Mouse (Mus musculus) liver, embryonic 13.5 days (tissue): Measurements from ENCODE around the gene Stbd1. TPM values are rescaled to one million over a fixed set of nuclear protein-coding genes. Genes with fewer than 3 reads are reported as not detected.
A peak's percentile ranks its signal among the peaks of the same experiment; 100 is the strongest.

Experiments used
- ATAC-seq: fragments of 200-750 bp; cut with Nextera tagmentation; 2 replicates; pipeline ENCODE4 v1.8.0; 2017; ENCODE audit warnings: low read depth, mild to moderate bottlenecking, moderate number of reproducible peaks, moderate library complexity
- DNase-seq: peaks from one replicate; pipeline ENCODE4 v3.0.0; 2022
- H3K27ac ChIP-seq: fragments of 300-500 bp; sonication (generic); 2 replicates; pipeline ENCODE4 v1.5.1; 2015; ENCODE audit warnings: moderate library complexity, mild to moderate bottlenecking, inconsistent platforms
- H3K27me3 ChIP-seq: fragments of 300-500 bp; sonication (generic); 2 replicates; pipeline ENCODE4 v1.6.1; 2015; ENCODE audit warnings: mild to moderate bottlenecking, inconsistent platforms
- H3K36me3 ChIP-seq: fragments of 300-500 bp; sonication (generic); 2 replicates; pipeline ENCODE4 v1.6.1; 2015; ENCODE audit warnings: mild to moderate bottlenecking, inconsistent platforms
- H3K4me1 ChIP-seq: fragments of 300-500 bp; sonication (generic); replicated peaks from 2 replicates; pipeline ENCODE4 v1.6.1; 2015; ENCODE audit warnings: inconsistent platforms
- H3K4me2 ChIP-seq: fragments of 300-500 bp; sonication (generic); 2 replicates; pipeline ENCODE4 v1.6.1; 2015; ENCODE audit warnings: inconsistent platforms, mild to moderate bottlenecking, moderate library complexity
- H3K4me3 ChIP-seq: fragments of 300-500 bp; sonication (generic); replicated peaks from 2 replicates; pipeline ENCODE4 v1.5.1; 2015; ENCODE audit warnings: mild to moderate bottlenecking, inconsistent platforms
- H3K9ac ChIP-seq: fragments of 300-500 bp; sonication (generic); 2 replicates; pipeline ENCODE4 v1.6.1; 2015; ENCODE audit warnings: mild to moderate bottlenecking, inconsistent platforms
- H3K9me3 ChIP-seq: fragments of 300-500 bp; sonication (generic); replicated peaks from 2 replicates; pipeline ENCODE4 v1.6.1; 2016; ENCODE audit warnings: inconsistent platforms
- WGBS: fragments of 180-500 bp; shearing (Covaris S2); methylation state at CpG from one replicate; pipeline ENCODE4 v1.1.7; 2015; ENCODE audit not compliant: insufficient replicate concordance; 5-methylcytosine and 5-hydroxymethylcytosine counted together
- polyA plus RNA-seq: library from polyadenylated mRNA; unstranded; fragments of >200 nt; fragmentation: Nextera tagmentation; extraction: Ambion mirVana; gene quantifications from 2 replicates; pipeline ENCODE4 v1.2.1, GENCODE M21; 2015

Stbd1 gene
- polyA plus RNA-seq, result 5.1 and 6.6 TPM in 2 replicates

DNA sequence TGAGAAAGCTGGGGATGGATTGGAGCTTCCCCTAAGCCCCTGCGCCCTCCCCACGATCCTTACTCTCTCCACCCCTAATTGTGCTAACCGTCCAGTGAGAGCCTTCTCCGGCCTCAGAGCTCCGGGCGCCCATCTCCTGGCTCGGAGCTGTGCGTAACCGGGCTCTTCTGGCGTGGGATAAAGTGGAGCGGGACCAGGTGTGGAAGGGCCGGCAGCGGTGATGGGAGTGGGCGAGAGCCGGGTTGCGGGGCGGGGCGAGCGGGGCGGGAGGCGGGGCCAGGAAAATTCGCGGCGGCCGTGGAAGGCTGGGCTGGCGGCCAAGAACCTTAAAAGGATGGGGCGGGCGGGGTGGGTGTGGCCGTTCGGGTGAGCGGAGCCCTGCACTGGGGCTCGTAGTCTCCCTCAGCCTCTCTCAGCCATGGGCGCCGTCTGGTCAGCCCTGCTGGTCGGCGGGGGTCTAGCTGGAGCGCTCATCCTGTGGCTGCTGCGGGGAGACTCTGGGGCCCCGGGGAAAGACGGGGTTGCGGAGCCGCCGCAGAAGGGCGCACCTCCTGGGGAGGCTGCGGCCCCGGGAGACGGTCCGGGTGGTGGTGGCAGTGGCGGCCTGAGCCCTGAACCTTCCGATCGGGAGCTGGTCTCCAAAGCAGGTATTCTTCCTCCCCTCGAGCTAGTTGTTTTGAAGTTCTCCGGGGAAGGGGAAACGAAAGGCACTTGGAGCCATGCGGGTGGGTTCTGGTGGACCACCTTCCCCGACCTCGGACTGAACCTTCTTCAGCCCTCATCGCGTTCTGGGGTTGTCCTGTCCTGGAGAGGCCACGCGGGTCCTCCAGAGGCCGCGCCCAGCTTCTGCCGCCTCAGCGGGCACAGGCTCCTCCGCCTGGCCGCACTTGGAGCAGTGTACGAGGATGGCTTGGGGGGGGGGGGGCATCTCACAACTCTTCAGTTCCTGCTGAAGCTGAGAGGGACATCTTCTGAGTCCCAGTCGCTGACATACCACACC, at the start of gene Stbd1:
Gene Stbd1 (plus strand): TSS at position 351 of the 1,000 bp plus-strand sequence.
- Histone ChIP-seq H3K27ac (no peak within 1 kb of the TSS), H3K9ac (peak within 1 kb of the TSS; percentile 62)
- 1% methylated on average over 55 of the region's 69 CpGs for WGBS

DNA sequence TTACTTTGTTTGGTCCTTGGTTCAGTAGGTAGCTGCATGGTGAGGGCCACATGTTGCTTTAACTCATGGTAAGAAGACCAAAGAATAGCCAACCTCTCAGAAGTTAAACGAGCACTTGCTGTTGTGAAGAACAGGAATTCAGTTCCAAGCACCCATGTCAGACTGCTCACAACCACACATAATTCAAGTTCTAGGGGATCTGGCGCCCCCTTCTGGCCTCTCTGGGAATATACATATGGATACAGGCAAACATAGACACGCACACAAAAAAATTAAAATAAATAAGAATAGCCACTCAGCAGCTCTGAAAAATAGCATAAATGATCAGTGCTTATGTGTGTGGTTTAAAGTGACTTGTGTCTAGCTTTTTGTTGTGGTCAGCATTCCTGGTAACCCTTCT, 48.9 kb upstream of the Stbd1 start:
- H3K9me3 ChIP-seq, result peaks cover 3% of the 10 kb centered on the region; the same call in 1 of the 2 replicates
- no peak overlapping the region for H3K27ac ChIP-seq
- no peak for DNase-seq
- no peaks in the 10 kb centered on the region for H3K27me3 ChIP-seq
- no peak for ATAC-seq
- H3K4me2 ChIP-seq, result no peak overlapping the region
- H3K4me1 ChIP-seq, result no peaks in the 10 kb centered on the region
- WGBS, result 44% methylated on average over 3 of the region's 3 CpGs
- H3K4me3 ChIP-seq, result no peak overlapping the region
- H3K9ac ChIP-seq, result no peak overlapping the region
- H3K36me3 ChIP-seq, result no peaks in the 10 kb centered on the region

More for the DNA sequence above, at the start of gene Stbd1:
- Histone ChIP-seq H3K27me3 (peaks cover 41% of the 10 kb centered on the region), H3K4me2 (peak within 1 kb of the TSS; percentile 70), H3K4me3 (peak within 1 kb of the TSS; percentile 59), H3K36me3 (no peaks in the 10 kb centered on the region), H3K4me1 (peaks cover 10% of the 10 kb centered on the region), H3K9me3 (no peaks in the 10 kb centered on the region)
- ATAC-seq (peak; percentile 84), DNase-seq (no peak)

DNA sequence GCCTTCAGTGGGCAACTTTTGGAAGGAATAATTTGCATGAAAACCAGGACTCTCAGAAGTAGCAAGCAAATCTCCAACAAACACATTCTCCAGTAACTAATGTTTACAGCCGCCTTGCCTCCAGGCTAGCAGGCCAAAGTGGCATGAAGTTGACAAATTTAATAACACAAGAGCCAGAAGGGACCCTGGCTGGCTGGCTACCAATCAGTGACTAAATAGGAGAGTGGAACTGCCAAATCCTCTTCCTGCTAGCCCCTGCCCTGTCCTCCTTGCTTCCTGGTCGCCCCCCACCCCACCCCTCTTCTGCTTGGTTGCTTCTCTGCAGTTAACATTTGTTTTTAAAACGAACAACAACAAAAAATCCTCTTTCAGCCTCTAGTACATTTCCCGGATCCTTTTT, 48.4 kb upstream of the Stbd1 start:
- no peak for DNase-seq
- Histone ChIP-seq H3K4me1 (no peaks in the 10 kb centered on the region), H3K4me3 (no peak overlapping the region), H3K9ac (no peak overlapping the region), H3K36me3 (no peaks in the 10 kb centered on the region), H3K27ac (no peak overlapping the region), H3K9me3 (peaks cover 3% of the 10 kb centered on the region; the same call in 1 of the 2 replicates), H3K4me2 (no peak overlapping the region), H3K27me3 (no peaks in the 10 kb centered on the region)
- ATAC-seq, result no peak
- WGBS, result 60% methylated on average over 4 of the region's 4 CpGs

GRCm38 (mm10) chr5:92554891-92555511, 47.8 kb upstream of the Stbd1 start, which contains the start of gene Fam47e:
Gene Fam47e, plus strand, starts transcription at chr5:92555069.
- peaks cover 3% of the 10 kb centered on the region; the same call in 1 of the 2 replicates for H3K9me3 ChIP-seq
- H3K4me3 ChIP-seq, result no peak within 1 kb of the TSS
- no peak for DNase-seq
- no peaks in the 10 kb centered on the region for H3K36me3 ChIP-seq
- H3K4me1 ChIP-seq, result no peaks in the 10 kb centered on the region
- WGBS, result 73% methylated on average over 16 of the region's 16 CpGs
- H3K27me3 ChIP-seq, result no peaks in the 10 kb centered on the region
- ATAC-seq, result no peak; the same call in 1 of the 2 replicates
- no peak within 1 kb of the TSS for H3K9ac ChIP-seq
- H3K27ac ChIP-seq, result no peak within 1 kb of the TSS
- no peak within 1 kb of the TSS for H3K4me2 ChIP-seq

GRCm38 (mm10) chr5:92555905-92556304, 46.9 kb upstream of the Stbd1 start:
- no peaks in the 10 kb centered on the region for H3K36me3 ChIP-seq
- no peak overlapping the region for H3K4me2 ChIP-seq
- peaks cover 3% of the 10 kb centered on the region; the same call in 1 of the 2 replicates for H3K9me3 ChIP-seq
- DNase-seq (no peak), ATAC-seq (no peak)
- H3K4me1 ChIP-seq, result no peaks in the 10 kb centered on the region
- H3K9ac ChIP-seq, result no peak overlapping the region
- 82% methylated on average over 1 of the region's 1 CpGs for WGBS
- no peak overlapping the region for H3K27ac ChIP-seq
- no peaks in the 10 kb centered on the region for H3K27me3 ChIP-seq
- H3K4me3 ChIP-seq, result no peak overlapping the region

DNA sequence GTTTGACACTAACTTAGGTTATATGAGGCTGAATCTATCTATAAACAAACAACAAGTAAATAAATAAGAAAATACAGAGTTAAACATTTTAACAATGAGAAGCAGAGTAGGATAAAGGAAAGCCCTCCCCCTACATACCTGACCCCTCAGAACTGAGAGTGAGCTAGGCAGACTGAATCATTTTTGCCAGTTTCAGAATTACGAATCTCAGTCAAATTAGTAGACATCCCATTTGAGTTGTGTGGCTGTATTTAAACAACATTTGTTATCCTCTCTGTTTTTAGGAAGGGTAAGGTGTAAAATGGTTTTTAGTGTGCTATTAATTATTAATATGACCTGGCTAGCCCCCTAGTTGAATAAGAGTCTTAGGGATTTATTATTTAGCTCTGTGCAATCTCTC, 45.3 kb upstream of the Stbd1 start:
- no peak for ATAC-seq
- 60% methylated on average over 1 of the region's 1 CpGs for WGBS

DNA sequence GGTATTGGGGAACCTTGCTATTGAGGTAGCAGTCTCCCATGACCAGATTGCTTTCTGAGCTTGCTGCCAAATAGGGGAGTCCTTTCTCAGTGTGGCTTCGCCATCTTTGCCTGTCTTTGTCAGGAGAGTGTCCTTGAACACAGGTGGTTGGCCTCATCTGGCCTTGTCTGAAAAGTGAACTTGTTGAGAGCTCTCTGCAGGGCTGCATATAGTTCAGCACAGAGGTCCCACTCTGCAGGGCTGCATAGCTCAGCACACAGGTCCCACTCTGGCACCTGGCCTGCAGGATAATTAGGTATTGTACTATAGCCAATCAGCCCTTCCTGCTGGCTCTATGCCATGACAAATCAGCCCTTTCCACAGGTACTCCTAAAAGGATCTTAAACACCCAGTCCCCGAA, 42.6 kb upstream of the Stbd1 start:
- Histone ChIP-seq H3K4me2 (no peak overlapping the region), H3K27me3 (no peaks in the 10 kb centered on the region), H3K4me1 (no peaks in the 10 kb centered on the region), H3K27ac (no peak overlapping the region), H3K36me3 (no peaks in the 10 kb centered on the region), H3K4me3 (no peak overlapping the region), H3K9ac (no peak overlapping the region), H3K9me3 (no peaks in the 10 kb centered on the region)
- no peak for DNase-seq
- 61% methylated on average over 2 of the region's 2 CpGs for WGBS
- no peak for ATAC-seq

More for the DNA sequence above, 45.3 kb upstream of the Stbd1 start:
- Histone ChIP-seq H3K4me1 (no peaks in the 10 kb centered on the region), H3K36me3 (no peaks in the 10 kb centered on the region), H3K27me3 (no peaks in the 10 kb centered on the region), H3K9ac (no peak overlapping the region), H3K4me2 (no peak overlapping the region), H3K27ac (no peak overlapping the region), H3K9me3 (peaks cover 3% of the 10 kb centered on the region; the same call in 1 of the 2 replicates), H3K4me3 (no peak overlapping the region)
- DNase-seq, result no peak

- WGBS, result 70% methylated on average over 13 of the region's 13 CpGs
- no peak for DNase-seq
- H3K4me1 ChIP-seq, result no peaks in the 10 kb centered on the region
- H3K9ac ChIP-seq, result no peak overlapping the region
- H3K9me3 ChIP-seq, result no peaks in the 10 kb centered on the region
- no peak overlapping the region for H3K27ac ChIP-seq
- no peak overlapping the region for H3K4me2 ChIP-seq
- H3K27me3 ChIP-seq, result no peaks in the 10 kb centered on the region
- no peak for ATAC-seq
- no peaks in the 10 kb centered on the region for H3K36me3 ChIP-seq
- no peak overlapping the region for H3K4me3 ChIP-seq
These were observed 40.8 kb upstream of the Stbd1 start for GRCm38 (mm10) chr5:92562002-92562401.

DNA sequence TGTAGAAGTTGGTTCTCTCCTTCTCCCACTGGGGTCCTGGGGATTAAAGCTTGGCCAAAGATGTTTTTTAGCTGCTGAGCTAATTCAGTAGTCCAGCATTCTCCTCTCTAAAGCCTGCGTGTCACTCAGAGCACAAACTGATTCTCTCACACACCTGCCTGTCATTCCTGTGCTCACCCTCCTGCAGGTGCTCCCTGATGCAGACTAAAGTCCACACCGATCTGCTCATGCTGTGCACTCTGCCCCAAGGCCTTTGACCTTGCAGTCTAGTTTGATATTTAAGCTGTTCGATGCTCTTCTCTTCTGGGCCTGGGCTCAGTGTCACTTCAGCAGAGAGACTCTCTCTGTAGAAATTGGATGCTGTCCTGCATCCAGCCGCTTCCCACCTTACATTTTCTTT, 31.6 kb upstream of the Stbd1 start:
- no peak overlapping the region for H3K4me3 ChIP-seq
- H3K9ac ChIP-seq, result no peak overlapping the region
- H3K9me3 ChIP-seq, result no peaks in the 10 kb centered on the region
- WGBS, result 64% methylated on average over 4 of the region's 4 CpGs
- no peak overlapping the region for H3K4me2 ChIP-seq
- ATAC-seq, result peak; percentile 65
- no peaks in the 10 kb centered on the region for H3K27me3 ChIP-seq
- H3K4me1 ChIP-seq, result no peaks in the 10 kb centered on the region
- H3K27ac ChIP-seq, result no peak overlapping the region
- no peaks in the 10 kb centered on the region for H3K36me3 ChIP-seq
- DNase-seq, result no peak

GRCm38 (mm10) chr5:92579559-92579958, 23.3 kb upstream of the Stbd1 start:
- Histone ChIP-seq H3K4me1 (no peaks in the 10 kb centered on the region), H3K27ac (no peak overlapping the region), H3K36me3 (no peaks in the 10 kb centered on the region), H3K4me3 (no peak overlapping the region), H3K9ac (no peak overlapping the region), H3K9me3 (no peaks in the 10 kb centered on the region), H3K4me2 (no peak overlapping the region), H3K27me3 (no peaks in the 10 kb centered on the region)
- DNase-seq (no peak), ATAC-seq (no peak)
- 71% methylated on average over 14 of the region's 14 CpGs for WGBS

GRCm38 (mm10) chr5:92585932-92586331, 16.9 kb upstream of the Stbd1 start:
- WGBS, result 63% methylated on average over 10 of the region's 10 CpGs
- peak; percentile 70 for ATAC-seq
- H3K9me3 ChIP-seq, result no peaks in the 10 kb centered on the region
- no peak overlapping the region for H3K4me2 ChIP-seq
- H3K27me3 ChIP-seq, result no peaks in the 10 kb centered on the region
- H3K36me3 ChIP-seq, result no peaks in the 10 kb centered on the region
- no peak for DNase-seq
- no peak overlapping the region for H3K4me3 ChIP-seq
- no peak overlapping the region for H3K9ac ChIP-seq
- no peaks in the 10 kb centered on the region for H3K4me1 ChIP-seq
- no peak overlapping the region for H3K27ac ChIP-seq
